In the genomic region with DNA sequence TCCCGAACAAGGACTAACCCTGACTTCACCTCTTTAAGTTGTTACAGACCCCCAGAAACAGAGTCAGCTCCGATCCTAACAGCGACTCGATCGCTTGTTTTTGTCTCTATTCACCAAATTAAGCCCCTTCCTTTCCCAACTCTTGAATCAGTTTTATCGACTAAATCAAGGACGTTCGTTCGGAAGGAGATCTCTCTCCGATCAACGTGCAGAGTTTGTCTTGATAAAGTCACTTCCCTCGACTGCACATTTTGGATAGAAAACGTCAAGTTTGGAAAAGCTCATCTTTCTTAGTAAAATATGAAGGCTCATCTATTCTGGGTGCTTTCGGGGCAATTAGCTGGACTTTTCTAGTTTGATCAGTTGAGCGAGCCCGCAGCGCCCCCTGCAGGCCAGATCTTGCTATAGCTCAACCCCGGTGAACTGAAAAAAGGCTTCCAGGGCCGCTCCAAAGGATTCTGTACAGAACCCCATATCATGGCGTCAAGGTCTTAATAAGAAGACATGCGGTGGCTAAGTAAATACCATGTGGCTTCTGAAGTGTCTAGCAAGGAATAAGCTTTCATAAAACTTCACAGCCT, we compare ENCODE assay signal across 8 mouse cellular contexts. TPM values are rescaled to one million over a fixed set of nuclear protein-coding genes. Genes with fewer than 3 reads are reported as not detected.
DNase-seq lines count a peak whose midpoint lies in the region; ATAC-seq lines count a peak whose summit lies in the region.

No protein-coding gene starts in this region.

- intact Hi-C loops in left cerebral cortex, postnatal 25 days (cut with DNase I): loop anchor here (2.0 to 10.0 kb wide), 3 partner anchors 92 to 210 kb away; a partner anchor contains a TSS

- ATAC-seq in common myeloid progenitor, adult 5-6 weeks (replicated peaks; ENCODE audit: low read depth, poor library complexity, severe bottlenecking): peak; percentile 31; the same call in 1 of the 2 replicates

- DNase-seq in adipocyte (ENCODE audit: low spot score): peak; percentile 92
- peak; percentile 65 to 67 for DNase-seq in gastrocnemius, adult 8-10 months (ENCODE audit: low spot score in 2 of 2)
- peak; percentile 75 for DNase-seq in hindlimb bud, embryonic 11.5 days (ENCODE audit: extremely low spot score, low read depth, low spot score)
- DNase-seq in left cerebral cortex, postnatal 25 days (ENCODE audit: low spot score in 2 of 2): peak; percentile 80 to 85
- DNase-seq in mesoderm, embryonic 11.5 days (ENCODE audit: low read depth, low spot score): peak; percentile 86
- peak; percentile 43 to 58 for DNase-seq in right cerebral cortex, postnatal 36 days (ENCODE audit: low spot score in 2 of 2)
- peak; percentile 68 to 80 for DNase-seq in urinary bladder, postnatal 4 days (ENCODE audit: low spot score in 2 of 2)

RNA-seq across cellular contexts. Expression of a gene that starts 4.3 kb away (rescaled TPM):
- 1.6 and 3.2 TPM in 2 replicates for total RNA-seq in common myeloid progenitor, adult 5-6 weeks (2017)
- 1 to 10 TPM; 2.1 to 2.5 (median 2.2) TPM for total RNA-seq in gastrocnemius, adult 8-10 months (2022)
- total RNA-seq in left cerebral cortex, postnatal 25 days (2021): 10 to 100 TPM in 1 of 2 experiments, 1 to 10 TPM in 1; 9.5 to 10.2 TPM

RNA-seq across cellular contexts. Expression of a gene that starts 18.8 kb away (rescaled TPM):
- total RNA-seq in common myeloid progenitor, adult 5-6 weeks (2017): 1,728 and 2,046 TPM in 2 replicates
- total RNA-seq in gastrocnemius, adult 8-10 months (2022): 10 to 100 TPM; 48.3 to 57.9 (median 49.7) TPM
- total RNA-seq in left cerebral cortex, postnatal 25 days (2021): 100 to 1,000 TPM; 490 to 544 TPM

RNA-seq across cellular contexts. Expression of a gene that starts 20.7 kb away (rescaled TPM):
- total RNA-seq in common myeloid progenitor, adult 5-6 weeks (2017): 412 and 457 TPM in 2 replicates
- total RNA-seq in gastrocnemius, adult 8-10 months (2022): 10 to 100 TPM; 34.4 to 50.4 (median 38.8) TPM
- 10 to 100 TPM; 83.9 to 93.1 TPM for total RNA-seq in left cerebral cortex, postnatal 25 days (2021)

RNA-seq across cellular contexts. Expression of a gene that starts 49.2 kb away (rescaled TPM):
- 2.1 TPM in 2 replicates for total RNA-seq in common myeloid progenitor, adult 5-6 weeks (2017)
- total RNA-seq in gastrocnemius, adult 8-10 months (2022): 1 to 10 TPM in 1 of 4 experiments, under 1 TPM in 3; 0.15 to 1.0 (median 0.50) TPM
- total RNA-seq in left cerebral cortex, postnatal 25 days (2021): 1 to 10 TPM; 1.6 to 1.7 TPM

RNA-seq across cellular contexts. Expression of a gene that starts 50.9 kb away (rescaled TPM):
- 16.4 and 17.8 TPM in 2 replicates for total RNA-seq in common myeloid progenitor, adult 5-6 weeks (2017)
- total RNA-seq in gastrocnemius, adult 8-10 months (2022): 1 to 10 TPM; 2.2 to 4.9 (median 3.4) TPM
- 10 to 100 TPM in 1 of 2 experiments, 1 to 10 TPM in 1; 8.5 to 10.8 TPM for total RNA-seq in left cerebral cortex, postnatal 25 days (2021)

Comparison
In these comparisons a context has a peak if more than half of its experiments do, and no peak if none do; other contexts are left out.
1. Peak in every context shown above with its lines: DNase-seq and ATAC-seq.
2. RNA of a gene that starts 18.8 kb away (total RNA-seq): 1,728 to 2,046 TPM in common myeloid progenitor, adult 5-6 weeks and 490 to 544 TPM in left cerebral cortex, postnatal 25 days; 48.3 to 57.9 TPM in gastrocnemius, adult 8-10 months; every median in the first group is over 4 times any median in the second.